Mouse (Mus musculus) forebrain, postnatal 0 days (tissue): ENCODE results near the gene Mllt6. TPM values are rescaled to one million over a fixed set of nuclear protein-coding genes. Genes with fewer than 3 reads are reported as not detected.

Experiments
- ATAC-seq: fragments of 200-750 bp; cut with Nextera tagmentation; 2 replicates; pipeline ENCODE4 v1.8.0; 2017; ENCODE audit warnings: mild to moderate bottlenecking, moderate library complexity
- DNase-seq: peaks from one replicate; pipeline ENCODE4 v3.0.0-alpha.2; 2015
- H3K27ac ChIP-seq: fragments of 300-500 bp; sonication (generic); 2 replicates; pipeline ENCODE4 v1.5.1; 2014; ENCODE audit warnings: low read depth, mild to moderate bottlenecking, antibody characterized with exemption, low read length, moderate library complexity, mixed read lengths
- H3K27me3 ChIP-seq: fragments of 300-500 bp; sonication (generic); 2 replicates; pipeline ENCODE4 v1.6.1; 2014; ENCODE audit warnings: mild to moderate bottlenecking, low read length, mixed read lengths; ENCODE audit not compliant: insufficient read depth
- H3K36me3 ChIP-seq: fragments of 300-500 bp; sonication (generic); 2 replicates; pipeline ENCODE4 v1.6.1; 2014; ENCODE audit warnings: mild to moderate bottlenecking, moderate library complexity; ENCODE audit not compliant: insufficient read depth
- H3K4me1 ChIP-seq: fragments of 300-500 bp; sonication (generic); 2 replicates; pipeline ENCODE4 v1.6.1; 2014; ENCODE audit warnings: antibody characterized with exemption; ENCODE audit not compliant: insufficient read depth
- H3K4me2 ChIP-seq: fragments of 300-500 bp; sonication (generic); 2 replicates; pipeline ENCODE4 v1.6.1; 2014; ENCODE audit warnings: low read depth, mild to moderate bottlenecking, moderate library complexity
- H3K4me3 ChIP-seq: fragments of 300-500 bp; sonication (generic); 2 replicates; pipeline ENCODE4 v1.5.1; 2014; ENCODE audit warnings: low read depth, low read length, mixed read lengths
- H3K9ac ChIP-seq: fragments of 300-500 bp; sonication (generic); 2 replicates; pipeline ENCODE4 v1.6.1; 2014; ENCODE audit warnings: mild to moderate bottlenecking
- H3K9me3 ChIP-seq: fragments of 300-500 bp; sonication (generic); 2 replicates; pipeline ENCODE4 v1.6.1; 2016; ENCODE audit warnings: low read length
- CTCF ChIP-seq: sonication (generic); IDR thresholded peaks from 2 replicates; pipeline ENCODE4 v1.5.1; 2016; ENCODE audit warnings: antibody characterized with exemption, control low read depth, low read depth
- WGBS: fragments of 180-500 bp; shearing (Covaris S2); extraction: QIAGEN DNeasy Blood & Tissue Kit; methylation state at CpG from one replicate; pipeline ENCODE4 v1.1.7; 2014; 5-methylcytosine and 5-hydroxymethylcytosine counted together
- polyA plus RNA-seq: library from polyadenylated mRNA; unstranded; fragments of >200 nt; fragmentation: Nextera tagmentation; extraction: Ambion mirVana; gene quantifications from 2 replicates; pipeline ENCODE4 v1.2.1, GENCODE M21; 2015
- total RNA-seq: library from RNA; depleted of rRNA; stranded (reverse); fragments of >200 nt; gene quantifications from 2 replicates; pipeline ENCODE4 v1.2.3, GENCODE M21; 2014

Mllt6 gene
- total and polyA plus RNA-seq, 2 experiments from 2014 or later: 1.7 to 48.1 TPM

GRCm38 (mm10) chr11:97666794-97667193, 3.6 kb downstream of the Mllt6 start:
- H3K9me3 ChIP-seq: no peaks in the 10 kb centered on the region
- TF ChIP-seq CTCF: no peak
- WGBS: 96% methylated on average over 15 of the region's 15 CpGs
- H3K4me1 ChIP-seq: peaks cover 16% of the 10 kb centered on the region; the same call in 1 of the 2 replicates
- no peaks in the 10 kb centered on the region for H3K27me3 ChIP-seq
- ATAC-seq (no peak), DNase-seq (no peak)
- H3K9ac ChIP-seq: no peak overlapping the region
- no peak overlapping the region for H3K4me3 ChIP-seq
- no peak overlapping the region for H3K4me2 ChIP-seq
- no peak overlapping the region for H3K27ac ChIP-seq
- H3K36me3 ChIP-seq: peaks cover 28% of the 10 kb centered on the region

DNA sequence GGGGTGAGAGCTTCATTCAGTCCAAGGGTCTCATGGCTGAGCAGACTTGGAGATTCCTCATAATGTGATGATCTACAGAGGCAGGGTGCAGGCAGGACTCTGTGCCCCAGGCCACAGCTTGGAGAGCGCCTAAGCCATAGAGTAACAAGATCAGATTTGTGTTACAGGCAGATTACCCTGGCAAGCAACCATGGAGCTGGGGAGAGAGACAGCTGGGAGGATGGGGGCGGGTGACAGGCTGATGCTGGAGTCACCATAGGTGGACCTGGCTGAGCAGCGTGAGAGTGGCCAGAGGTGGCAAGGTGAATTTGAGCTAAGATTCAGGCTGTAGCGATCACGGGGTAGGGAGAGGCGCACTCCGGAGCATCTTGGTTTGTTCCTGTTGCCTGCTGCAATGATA, 4.9 kb downstream of the Mllt6 start:
- H3K27ac ChIP-seq: no peak overlapping the region
- no peak for TF ChIP-seq CTCF
- H3K4me2 ChIP-seq: no peak overlapping the region
- no peak for ATAC-seq
- H3K9me3 ChIP-seq: no peaks in the 10 kb centered on the region
- H3K9ac ChIP-seq: no peak overlapping the region
- H3K36me3 ChIP-seq: peaks cover 39% of the 10 kb centered on the region
- H3K4me3 ChIP-seq: no peak overlapping the region
- 94% methylated on average over 7 of the region's 7 CpGs for WGBS
- peaks cover 16% of the 10 kb centered on the region; the same call in 1 of the 2 replicates for H3K4me1 ChIP-seq
- no peak for DNase-seq
- H3K27me3 ChIP-seq: no peaks in the 10 kb centered on the region

DNA sequence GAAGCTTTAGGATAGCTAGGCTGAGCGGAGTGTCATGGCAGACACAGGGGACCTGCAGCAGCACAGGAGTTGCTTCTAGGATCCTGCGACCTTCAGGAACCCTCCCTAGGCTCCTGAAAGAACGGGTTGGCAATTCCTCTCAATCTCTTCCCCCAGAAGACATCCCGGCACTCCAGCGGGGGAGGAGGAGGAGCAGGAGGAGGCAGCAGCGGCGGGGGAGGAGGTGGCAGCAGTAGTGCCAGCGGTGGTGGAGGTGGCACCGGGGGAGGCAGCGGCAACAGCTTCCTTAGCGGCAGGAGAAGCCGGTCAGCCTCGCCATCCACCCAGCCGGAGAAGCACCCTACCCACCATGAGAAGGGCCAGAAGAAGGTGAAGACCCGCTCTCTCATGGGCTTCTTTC, 6.1 kb downstream of the Mllt6 start:
- TF ChIP-seq CTCF: no peak
- H3K27ac ChIP-seq: 0 out of 2 replicates have a peak overlapping the region, but pooled peaks have one; percentile 9
- H3K4me2 ChIP-seq: 0 out of 2 replicates have a peak overlapping the region, but pooled peaks have one; percentile 10
- H3K4me3 ChIP-seq: no peak overlapping the region
- 0 out of 2 replicates have a peak, but pooled peaks have one; percentile 6 for ATAC-seq
- H3K27me3 ChIP-seq: no peaks in the 10 kb centered on the region
- peaks cover 47% of the 10 kb centered on the region for H3K36me3 ChIP-seq
- 38% methylated on average over 15 of the region's 15 CpGs for WGBS
- peaks cover 15% of the 10 kb centered on the region; the same call in 1 of the 2 replicates for H3K4me1 ChIP-seq
- H3K9me3 ChIP-seq: no peaks in the 10 kb centered on the region
- DNase-seq: no peak
- no peak overlapping the region for H3K9ac ChIP-seq

GRCm38 (mm10) chr11:97669829-97670228, 6.6 kb downstream of the Mllt6 start:
- no peak for TF ChIP-seq CTCF
- 0 out of 2 replicates have a peak overlapping the region, but pooled peaks have one; percentile 10 for H3K4me2 ChIP-seq
- WGBS: 27% methylated on average over 6 of the region's 6 CpGs
- H3K27me3 ChIP-seq: no peaks in the 10 kb centered on the region
- peaks cover 10% of the 10 kb centered on the region; the same call in 1 of the 2 replicates for H3K4me1 ChIP-seq
- H3K27ac ChIP-seq: 0 out of 2 replicates have a peak overlapping the region, but pooled peaks have one; percentile 9
- no peak overlapping the region for H3K4me3 ChIP-seq
- no peaks in the 10 kb centered on the region for H3K9me3 ChIP-seq
- DNase-seq: peak; percentile 71
- H3K9ac ChIP-seq: no peak overlapping the region
- peaks cover 52% of the 10 kb centered on the region for H3K36me3 ChIP-seq
- peak; percentile 43; the same call in 1 of the 2 replicates for ATAC-seq

DNA sequence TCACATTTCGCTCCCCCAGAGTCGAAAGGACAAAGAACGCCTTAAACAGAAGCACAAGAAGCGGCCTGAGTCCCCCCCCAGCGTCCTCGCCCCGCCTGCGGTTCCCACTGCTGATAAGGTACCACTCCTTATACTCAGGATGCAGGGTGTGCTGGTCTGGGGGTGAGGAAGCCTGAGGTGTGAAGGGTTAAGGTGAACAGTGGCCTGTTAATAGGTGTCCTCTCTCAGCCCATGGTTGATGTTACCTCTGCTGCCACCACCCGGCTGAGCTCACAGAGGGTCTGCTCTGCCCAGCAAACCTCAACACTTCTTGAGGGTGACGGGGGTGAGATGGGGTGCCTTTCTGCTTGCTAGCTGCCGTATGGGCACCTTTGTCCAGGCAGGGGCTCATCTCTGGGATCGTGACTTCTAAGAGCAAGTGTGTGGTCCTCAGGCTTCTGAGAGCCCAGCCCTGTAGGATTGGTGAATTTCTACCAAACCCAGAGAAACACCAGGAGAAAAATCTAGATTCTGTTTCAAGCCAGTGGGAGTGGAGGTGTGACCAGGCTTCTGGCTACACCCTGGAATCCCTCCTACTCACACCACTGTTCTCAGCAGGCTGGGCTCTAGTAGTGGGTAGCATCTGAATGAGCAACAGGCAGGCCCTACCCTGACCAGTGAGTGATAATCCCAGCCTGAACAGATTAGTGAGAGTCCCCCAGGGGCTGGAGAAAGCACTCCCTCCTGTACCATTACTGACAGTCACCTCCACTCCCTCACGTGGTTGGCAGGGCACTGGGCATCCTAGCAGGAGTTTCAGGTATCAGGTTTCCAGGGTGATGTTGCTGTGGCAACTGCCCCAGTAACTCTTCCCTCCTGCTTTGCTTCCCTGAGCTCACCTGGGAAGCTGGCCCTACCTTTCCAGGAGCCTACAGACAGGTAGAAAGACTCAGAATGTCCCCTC, 7.3 kb downstream of the Mllt6 start:
- 64% methylated on average over 13 of the region's 13 CpGs for WGBS
- no peak overlapping the region for H3K9ac ChIP-seq
- 0 out of 2 replicates have a peak, but pooled peaks have one; percentile 11 for ATAC-seq
- H3K9me3 ChIP-seq: no peaks in the 10 kb centered on the region
- H3K27me3 ChIP-seq: no peaks in the 10 kb centered on the region
- 0 out of 2 replicates have a peak, but pooled peaks have one; percentile 22 for TF ChIP-seq CTCF
- H3K36me3 ChIP-seq: peaks cover 57% of the 10 kb centered on the region
- H3K27ac ChIP-seq: no peak overlapping the region
- peaks cover 10% of the 10 kb centered on the region; the same call in 1 of the 2 replicates for H3K4me1 ChIP-seq
- DNase-seq: no peak
- no peak overlapping the region for H3K4me2 ChIP-seq
- H3K4me3 ChIP-seq: no peak overlapping the region

DNA sequence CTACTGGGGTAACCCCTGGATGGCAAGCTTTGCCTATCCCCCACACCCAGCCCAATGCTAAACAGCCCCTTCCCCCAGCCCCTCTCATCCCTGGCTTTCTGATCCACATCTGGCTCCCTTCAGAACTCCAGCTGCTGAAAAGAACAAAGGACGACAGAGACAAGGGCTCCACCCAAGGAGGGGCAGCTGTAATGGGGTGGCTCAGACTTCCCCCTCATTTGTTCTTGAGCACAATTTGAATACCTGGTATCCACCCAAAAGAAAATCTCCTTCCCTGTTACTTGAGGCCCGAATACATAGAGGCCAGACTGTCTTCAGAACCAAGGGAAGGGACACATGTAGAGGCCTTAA, 7.9 kb downstream of the Mllt6 start:
- WGBS: 44% methylated on average over 2 of the region's 2 CpGs
- H3K9me3 ChIP-seq: no peaks in the 10 kb centered on the region
- H3K4me3 ChIP-seq: no peak overlapping the region
- ATAC-seq: no peak
- no peak for TF ChIP-seq CTCF
- peaks cover 10% of the 10 kb centered on the region; the same call in 1 of the 2 replicates for H3K4me1 ChIP-seq
- H3K27ac ChIP-seq: no peak overlapping the region
- H3K9ac ChIP-seq: no peak overlapping the region
- H3K4me2 ChIP-seq: no peak overlapping the region
- no peak for DNase-seq
- H3K36me3 ChIP-seq: peaks cover 63% of the 10 kb centered on the region
- no peaks in the 10 kb centered on the region for H3K27me3 ChIP-seq

DNA sequence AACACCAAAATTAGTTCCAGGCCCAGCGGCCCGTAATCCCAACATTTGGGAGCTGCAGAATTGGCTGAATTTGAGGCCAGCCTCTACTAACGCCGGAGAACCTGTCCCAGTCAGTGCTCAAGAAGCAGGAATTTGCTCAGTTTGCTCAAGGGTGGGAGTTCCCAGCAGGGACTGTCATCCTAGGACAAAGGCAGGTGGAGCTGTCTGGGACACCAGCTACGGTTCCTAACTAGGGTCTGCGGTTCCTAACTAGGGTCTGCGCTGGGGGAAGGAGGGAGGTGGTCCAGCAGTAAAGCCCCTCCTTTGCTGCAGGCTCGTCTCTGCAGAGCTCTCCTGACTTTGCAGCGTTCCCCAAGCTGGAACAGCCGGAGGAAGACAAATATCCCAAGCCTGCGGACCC, 9.9 kb downstream of the Mllt6 start:
- no peak for TF ChIP-seq CTCF
- Histone ChIP-seq H3K9ac (no peak overlapping the region), H3K4me3 (no peak overlapping the region), H3K9me3 (no peaks in the 10 kb centered on the region), H3K4me1 (peaks cover 10% of the 10 kb centered on the region; the same call in 1 of the 2 replicates), H3K27me3 (no peaks in the 10 kb centered on the region), H3K36me3 (peaks cover 71% of the 10 kb centered on the region), H3K27ac (no peak overlapping the region), H3K4me2 (no peak overlapping the region)
- no peak for DNase-seq
- no peak for ATAC-seq
- 84% methylated on average over 11 of the region's 11 CpGs for WGBS
